Mouse (Mus musculus): ENCODE measurements around the gene Olfr313. TPM values are rescaled to one million over a fixed set of nuclear protein-coding genes. Genes with fewer than 3 reads are reported as not detected.
"Not testable (repeated sequence)": the region's sequence is repeated elsewhere in the genome, so short reads cannot be mapped to it uniquely, and the experiment has no call there.

The Olfr313 gene
- polyA plus RNA-seq (2012; rRNA removed), result not detected in 2 replicates

DNA sequence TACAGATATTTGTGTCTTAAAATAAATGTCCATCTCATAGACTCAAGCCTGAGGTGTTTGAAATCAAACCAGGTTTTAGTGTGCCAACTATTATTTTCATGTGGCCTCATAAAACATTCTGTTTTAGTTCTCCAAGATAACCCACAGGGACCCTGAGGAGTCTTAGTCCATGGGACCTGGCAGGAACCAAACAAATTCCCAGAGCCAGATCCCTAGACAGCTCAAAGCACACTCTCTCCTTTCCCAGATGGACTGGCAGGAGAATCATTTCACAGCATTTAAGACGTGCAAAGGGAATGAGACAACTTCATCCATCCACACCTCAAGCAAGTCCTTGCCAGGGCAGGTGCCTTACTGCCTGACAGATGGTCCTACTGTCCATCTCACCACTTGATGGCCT lies at the start of gene Olfr313:
Gene Olfr313 (plus strand): TSS at position 301 of the 400 bp plus-strand sequence.
- not testable (repeated sequence) for DNase-seq (ENCODE audit: low read depth, low spot score)
- WGBS, result 40% methylated on average over 1 of the region's 1 CpGs

DNA sequence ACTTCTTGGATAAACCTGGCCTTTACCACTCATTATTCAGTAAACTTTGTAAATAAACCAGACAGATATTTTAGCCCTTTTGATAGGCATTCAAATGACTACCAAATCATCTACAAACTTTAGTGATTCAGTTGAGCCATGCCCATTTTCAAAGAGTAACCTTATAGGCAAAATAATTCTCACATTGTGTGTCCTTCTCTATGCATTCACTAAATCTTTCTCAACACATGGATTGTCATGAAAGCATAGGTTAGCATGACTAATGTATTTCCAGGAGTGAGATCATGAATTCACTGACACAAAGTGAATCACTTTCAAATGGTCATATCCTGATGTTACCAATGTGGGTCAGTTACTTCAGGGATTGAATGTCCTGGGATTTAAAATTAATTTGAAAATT lies 41.9 kb upstream of the Olfr313 start, which contains the start of gene Olfr315:
Gene Olfr315 (plus strand): TSS at position 301 of the 400 bp plus-strand sequence.
- DNase-seq (ENCODE audit: low read depth, low spot score), result no peak

DNA sequence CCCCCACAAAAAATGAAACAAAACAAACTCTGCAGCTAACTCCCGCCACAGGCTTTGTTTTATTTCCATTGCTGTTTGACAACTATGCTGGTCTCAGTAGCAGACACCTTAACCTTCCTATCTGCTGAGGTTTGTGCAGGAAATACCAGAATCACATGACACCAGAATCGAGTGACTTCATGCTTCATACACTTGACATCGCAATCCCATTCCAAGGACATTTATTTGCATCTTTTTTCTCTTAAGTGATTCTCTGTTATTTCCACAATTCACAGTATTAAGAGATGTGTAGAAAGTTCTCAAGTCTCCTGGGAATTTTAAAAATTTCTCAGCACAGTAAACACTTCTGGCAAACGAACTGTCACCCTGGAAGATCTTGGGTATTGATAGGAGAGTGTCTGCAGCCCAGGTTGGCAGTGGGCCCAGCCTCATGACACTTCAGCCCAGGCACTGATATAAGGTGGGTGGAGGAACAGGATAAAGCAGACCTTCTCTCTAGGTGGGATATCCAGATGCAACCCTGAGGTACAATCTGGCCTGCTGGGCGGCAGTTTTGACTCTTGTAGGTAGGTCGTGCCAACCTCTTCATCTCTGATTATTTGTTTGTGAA lies 32.2 kb upstream of the Olfr313 start, which contains the start of gene Olfr314:
Gene Olfr314 (plus strand): TSS at position 473 of the 610 bp plus-strand sequence.
- 58% methylated on average over 6 of the region's 6 CpGs for WGBS
- no peak for DNase-seq (ENCODE audit: low read depth, low spot score)

DNA sequence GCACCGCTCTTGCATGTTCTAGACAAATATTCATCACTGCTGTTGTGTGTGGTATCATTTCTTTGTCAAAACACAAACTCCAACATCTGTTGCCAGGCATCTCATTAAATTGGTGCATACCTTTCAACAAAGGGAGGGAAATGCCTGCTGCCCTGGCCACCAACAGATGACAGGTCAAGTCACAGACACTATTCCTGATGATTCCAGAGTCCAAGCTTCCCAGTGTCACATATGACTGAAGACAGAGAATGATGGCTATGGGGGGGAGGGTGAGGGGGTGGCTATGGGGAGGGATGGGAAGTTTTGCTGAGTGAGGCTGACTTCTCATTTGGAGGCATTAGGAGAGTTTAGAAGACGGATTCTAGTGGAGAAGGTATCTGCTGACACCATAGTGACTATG lies 30.6 kb upstream of the Olfr313 start:
- no peak for DNase-seq (ENCODE audit: low read depth, low spot score)

DNA sequence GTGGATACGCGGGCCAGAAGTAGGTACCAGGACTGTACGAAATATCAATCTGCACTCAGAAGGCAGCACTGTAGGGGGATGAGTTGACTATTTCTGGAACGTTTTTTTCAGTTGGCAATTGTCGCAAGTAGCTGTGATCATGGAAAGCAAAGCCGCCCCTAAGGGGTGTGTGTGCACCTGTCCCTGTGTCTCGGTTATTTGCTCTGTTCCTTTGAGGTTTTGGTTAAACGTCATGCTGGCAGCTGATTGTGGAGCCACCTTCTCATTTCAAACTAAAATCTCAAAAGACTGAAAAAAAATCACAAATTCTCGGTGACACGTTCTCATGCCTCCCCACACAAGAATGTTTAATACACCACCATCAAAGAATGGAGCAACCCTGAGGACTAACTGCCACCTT lies 27.1 kb upstream of the Olfr313 start:
- DNase-seq (ENCODE audit: low read depth, low spot score), result no peak
- 79% methylated on average over 10 of the region's 10 CpGs for WGBS

More for the DNA sequence above, 30.6 kb upstream of the Olfr313 start:
- 83% methylated on average over 2 of the region's 2 CpGs for WGBS

DNA sequence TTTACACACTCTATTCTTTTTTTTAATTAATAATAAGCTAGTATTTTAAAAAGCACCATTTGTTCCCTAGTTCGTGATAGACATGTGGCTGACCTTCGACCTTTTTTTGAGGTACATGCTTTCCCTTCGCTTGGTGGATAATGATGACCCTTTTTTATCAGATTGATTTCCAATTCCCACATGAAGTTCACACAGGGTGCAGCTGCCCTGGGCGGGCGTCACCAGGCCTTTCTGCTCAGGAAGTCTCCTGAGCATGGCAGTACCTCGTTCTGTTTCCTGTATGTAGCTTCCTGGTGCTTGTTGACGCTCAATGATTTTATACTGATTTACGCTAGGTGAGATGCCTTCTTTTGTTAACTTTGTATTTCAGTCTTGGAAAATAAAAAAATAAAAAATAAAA lies 26.5 kb upstream of the Olfr313 start:
- WGBS, result 65% methylated on average over 8 of the region's 8 CpGs
- DNase-seq (ENCODE audit: low read depth, low spot score), result no peak

DNA sequence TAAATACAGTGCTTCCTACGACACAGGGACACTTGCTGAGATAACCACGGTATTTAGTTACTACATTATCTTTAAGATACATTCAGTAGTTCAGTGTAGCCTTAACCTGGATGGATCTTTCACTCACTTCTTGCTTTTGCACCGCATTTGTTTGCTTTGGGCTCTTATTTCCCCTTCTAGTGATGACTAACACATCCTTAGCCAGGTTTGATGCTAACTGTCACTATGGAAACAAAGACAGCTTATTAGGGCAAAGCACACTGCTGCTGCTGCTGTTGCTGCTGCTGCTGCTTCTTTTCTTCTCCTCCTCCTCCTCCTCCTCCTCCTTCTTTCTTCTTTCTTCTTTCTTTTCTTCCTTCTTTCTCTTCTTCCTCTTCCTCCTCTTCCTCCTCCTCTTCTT lies 25.3 kb upstream of the Olfr313 start:
- WGBS, result 16% methylated on average over 3 of the region's 3 CpGs
- no peak for DNase-seq (ENCODE audit: low read depth, low spot score)

DNA sequence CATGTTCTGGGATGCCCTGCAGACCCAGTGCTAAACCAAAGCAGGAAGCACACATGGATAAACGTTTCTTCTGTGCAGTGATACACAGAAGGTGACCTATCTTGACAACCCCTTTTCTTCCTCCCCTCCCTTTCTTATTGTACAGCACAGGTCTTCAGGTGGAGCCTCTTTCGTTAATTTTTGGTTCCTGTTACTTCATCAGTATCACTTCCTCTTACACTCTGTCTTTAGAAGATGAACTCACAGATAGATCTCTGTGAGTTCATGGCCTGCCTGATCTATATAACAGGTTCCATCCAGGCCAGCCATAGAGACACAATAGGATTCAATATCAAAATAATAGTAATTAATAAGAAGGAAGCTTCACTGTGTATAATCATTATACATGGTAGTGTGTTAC lies 24.7 kb upstream of the Olfr313 start:
- DNase-seq (ENCODE audit: low read depth, low spot score), result no peak
- 34% methylated on average over 2 of the region's 2 CpGs for WGBS

DNA sequence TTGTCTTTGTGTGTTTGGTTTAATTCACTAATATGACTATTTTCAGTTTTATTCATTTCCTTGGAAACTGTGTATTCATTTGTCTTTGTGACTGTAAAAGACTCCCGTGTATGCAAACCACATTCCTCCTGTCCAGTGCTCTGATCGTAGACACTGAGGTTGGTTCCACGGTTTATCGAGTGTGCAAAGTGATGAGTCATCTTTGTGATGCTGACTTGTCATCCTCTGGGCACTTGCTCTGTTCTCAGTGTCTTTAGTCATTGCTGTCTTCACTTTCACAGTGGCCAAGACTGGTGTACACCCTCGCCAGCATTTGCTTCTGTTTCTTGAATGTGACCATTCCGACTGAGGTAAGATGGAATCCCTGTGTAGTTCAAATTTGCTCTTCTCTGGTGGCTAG lies 24.2 kb upstream of the Olfr313 start:
- DNase-seq (ENCODE audit: low read depth, low spot score), result no peak
- WGBS, result 62% methylated on average over 6 of the region's 6 CpGs

DNA sequence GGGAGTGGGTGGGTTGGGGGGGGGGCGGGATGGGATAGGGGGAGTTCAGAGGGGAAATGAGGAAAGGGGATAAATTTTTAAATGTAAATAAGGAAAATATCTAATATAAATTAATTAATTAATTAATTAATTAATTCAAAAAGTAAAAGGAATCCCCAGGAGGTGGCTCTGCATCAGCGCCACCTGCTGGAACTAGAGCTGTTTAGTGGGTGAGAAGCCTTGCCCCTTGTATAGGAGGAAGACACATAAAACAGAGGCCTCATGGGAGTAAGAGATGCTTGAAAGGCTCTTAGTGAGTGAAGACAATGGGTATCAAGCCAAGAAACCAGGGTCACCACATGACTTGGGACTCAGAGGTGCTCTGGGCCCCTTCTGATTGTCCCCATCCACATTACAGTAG lies 18.9 kb upstream of the Olfr313 start:
- 86% methylated on average over 2 of the region's 2 CpGs for WGBS
- no peak for DNase-seq (ENCODE audit: low read depth, low spot score)

DNA sequence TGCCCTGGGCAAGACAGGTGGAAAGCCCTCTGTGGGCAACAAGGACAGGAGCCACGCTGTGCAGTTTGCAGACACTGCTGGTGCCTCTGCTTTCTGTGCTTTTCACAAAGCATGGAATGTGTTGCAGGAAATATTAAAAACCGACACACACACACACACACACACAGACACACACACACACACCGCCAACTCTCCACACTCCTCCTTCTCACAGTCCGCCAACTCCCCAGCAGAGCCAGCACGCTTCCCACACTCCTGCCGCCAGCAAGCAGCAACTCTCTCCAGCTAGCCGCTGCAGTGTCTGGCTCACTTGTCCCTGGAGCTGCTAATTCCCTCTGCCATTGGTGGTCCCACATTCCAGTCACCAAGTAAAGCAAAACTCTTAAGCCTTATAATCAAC lies 17.9 kb upstream of the Olfr313 start:
- WGBS, result 68% methylated on average over 7 of the region's 7 CpGs

DNA sequence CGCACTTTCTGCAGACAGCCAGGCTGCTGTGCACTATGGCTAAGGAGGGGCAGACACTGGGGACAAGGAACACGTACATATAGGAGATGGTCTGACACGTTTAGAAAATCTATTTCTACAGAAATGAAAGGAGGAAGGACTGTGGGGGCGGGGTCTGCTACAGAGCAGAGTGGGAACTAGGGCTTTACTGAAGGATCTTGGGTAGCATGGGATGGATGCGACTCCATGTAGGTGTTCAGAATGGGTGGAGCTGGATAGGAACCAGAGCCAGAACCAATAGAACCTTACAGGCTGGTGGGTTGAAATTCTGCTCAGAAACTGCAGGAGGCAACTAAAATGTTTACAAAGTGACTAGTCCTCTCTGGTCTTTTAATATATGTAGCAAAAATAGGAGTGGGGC lies 15.1 kb upstream of the Olfr313 start:
- DNase-seq (ENCODE audit: low read depth, low spot score), result no peak
- 67% methylated on average over 5 of the region's 5 CpGs for WGBS

More for the DNA sequence above, 17.9 kb upstream of the Olfr313 start:
- DNase-seq (ENCODE audit: low read depth, low spot score), result no peak

DNA sequence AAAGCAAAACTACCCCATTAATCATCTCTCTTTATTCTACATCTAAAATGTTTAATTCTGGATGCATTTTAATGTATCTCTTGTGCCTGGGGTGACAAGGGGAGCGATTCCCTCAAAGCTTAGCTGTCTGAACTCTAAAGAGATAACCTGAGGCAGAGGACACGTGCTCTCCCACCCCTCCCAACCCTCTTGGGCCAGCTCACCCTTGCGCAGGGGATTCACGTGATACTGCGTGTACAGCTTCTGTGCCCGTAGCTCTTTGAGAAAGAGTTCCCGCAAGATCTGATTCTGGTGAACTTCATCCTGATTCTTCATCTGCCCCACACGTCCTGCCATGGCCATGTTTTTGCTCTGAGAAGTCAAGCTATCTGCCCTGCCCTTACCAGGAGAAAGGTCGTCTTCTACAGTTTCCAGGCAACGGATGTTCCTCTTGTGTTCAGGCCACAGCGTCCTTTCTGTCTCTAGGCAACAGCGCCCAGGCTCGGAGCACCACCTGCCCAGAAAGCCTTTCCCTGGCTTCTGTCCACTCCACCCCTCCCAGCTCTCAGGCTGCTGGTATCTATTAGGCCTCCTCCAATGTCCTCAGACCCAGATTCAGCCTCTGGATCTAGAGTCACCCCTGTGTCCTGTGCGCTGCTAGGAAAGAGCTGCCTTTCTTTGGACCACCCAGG lies 13.1 kb upstream of the Olfr313 start, which contains the start of gene Fam183b:
Gene Fam183b (minus strand): TSS at position 403 of the 671 bp plus-strand sequence.
- 17% methylated on average over 14 of the region's 14 CpGs for WGBS
- DNase-seq (ENCODE audit: low read depth, low spot score), result peak; percentile 8

DNA sequence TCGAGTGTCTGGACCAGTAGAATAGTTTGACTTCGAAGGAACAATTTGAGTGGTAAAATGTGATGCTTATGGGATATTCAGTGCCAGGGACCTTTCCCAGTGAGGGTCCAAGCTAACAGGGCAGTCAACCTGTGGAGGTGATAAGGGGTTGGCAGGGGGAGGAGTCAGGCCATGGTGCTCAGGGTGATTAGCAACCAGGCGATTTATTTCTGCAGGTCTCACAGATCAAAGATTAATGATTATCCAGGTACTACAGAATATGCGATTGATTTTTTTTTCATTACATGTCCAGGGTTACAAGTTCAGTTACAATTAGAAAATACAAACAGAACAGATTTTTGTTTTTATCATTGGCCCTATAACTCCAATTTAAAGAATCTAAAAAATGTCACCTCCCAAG lies 10.9 kb upstream of the Olfr313 start:
- WGBS, result 18% methylated on average over 4 of the region's 4 CpGs
- DNase-seq (ENCODE audit: low read depth, low spot score), result no peak

DNA sequence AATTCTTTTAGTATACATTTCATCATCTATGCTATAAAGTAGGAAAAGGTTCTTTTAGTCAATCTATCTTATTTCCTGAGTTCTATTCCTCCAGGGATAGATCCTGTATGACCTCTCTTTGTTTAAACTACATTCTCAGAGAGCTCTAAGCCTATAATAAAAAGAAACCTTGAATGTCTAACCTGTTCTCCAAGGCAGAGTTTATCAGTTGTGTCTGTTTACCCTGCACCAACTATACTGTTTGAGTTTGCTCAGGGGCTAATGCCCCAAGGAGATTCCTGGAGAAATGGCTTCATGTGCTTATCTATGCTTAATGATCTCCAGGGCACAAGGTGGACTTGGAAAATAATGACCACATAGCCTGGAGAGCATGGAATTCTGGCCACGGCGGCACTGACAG lies 10.4 kb upstream of the Olfr313 start:
- DNase-seq (ENCODE audit: low read depth, low spot score), result no peak
- WGBS, result 21% methylated on average over 2 of the region's 2 CpGs

DNA sequence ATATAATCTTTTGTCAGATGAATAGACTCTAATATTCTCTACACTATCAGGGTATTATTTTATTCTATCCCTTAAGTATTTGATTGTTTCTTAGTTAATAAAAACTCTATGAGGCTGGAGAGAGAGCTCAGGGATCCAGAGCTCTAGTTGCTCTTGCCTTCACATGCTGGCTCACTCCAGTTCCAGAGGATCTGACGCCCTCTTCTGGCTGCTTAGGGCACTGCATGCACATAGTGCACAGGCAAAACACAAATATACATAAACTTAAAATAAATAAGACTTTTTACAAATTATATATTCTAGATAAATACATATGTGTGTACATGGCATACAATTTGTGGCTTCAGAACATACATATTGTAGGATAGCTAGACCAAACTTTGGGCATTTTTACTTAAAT lies 2.8 kb upstream of the Olfr313 start:
- 10% methylated on average over 1 of the region's 1 CpGs for WGBS
- no peak for DNase-seq (ENCODE audit: low read depth, low spot score)

DNA sequence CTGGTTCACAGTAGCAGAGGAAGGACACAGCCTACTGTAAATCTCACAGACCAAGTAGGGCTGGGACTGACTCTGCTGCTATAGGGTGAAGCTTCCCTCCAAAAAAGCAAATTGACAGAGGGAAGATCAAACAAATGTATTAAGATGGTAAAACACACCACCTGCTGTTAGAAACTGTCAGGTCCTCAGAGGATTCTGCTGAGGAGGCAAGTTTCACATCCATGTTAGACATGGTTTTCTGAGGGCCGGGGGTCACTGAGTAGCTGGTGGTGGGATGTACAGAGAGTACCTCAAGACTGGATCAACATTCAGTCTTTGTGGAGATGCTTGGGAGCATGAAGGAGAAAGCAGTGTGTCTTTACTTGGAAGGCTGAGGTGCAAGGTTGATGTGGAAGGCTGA lies 876 bp downstream of the Olfr313 start:
- DNase-seq (ENCODE audit: low read depth, low spot score), result no peak
- 70% methylated on average over 1 of the region's 1 CpGs for WGBS

DNA sequence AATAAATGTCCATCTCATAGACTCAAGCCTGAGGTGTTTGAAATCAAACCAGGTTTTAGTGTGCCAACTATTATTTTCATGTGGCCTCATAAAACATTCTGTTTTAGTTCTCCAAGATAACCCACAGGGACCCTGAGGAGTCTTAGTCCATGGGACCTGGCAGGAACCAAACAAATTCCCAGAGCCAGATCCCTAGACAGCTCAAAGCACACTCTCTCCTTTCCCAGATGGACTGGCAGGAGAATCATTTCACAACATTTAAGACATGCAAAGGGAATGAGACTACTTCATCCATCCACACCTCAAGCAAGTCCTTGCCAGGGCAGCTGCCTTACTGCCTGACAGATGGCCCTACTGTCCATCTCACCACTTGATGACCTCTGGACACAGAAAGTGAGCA lies 14.1 kb downstream of the Olfr313 start, which contains the start of gene Olfr312:
Gene Olfr312 (plus strand): TSS at position 301 of the 400 bp plus-strand sequence.
- not testable (repeated sequence) for DNase-seq (ENCODE audit: low read depth, low spot score)

DNA sequence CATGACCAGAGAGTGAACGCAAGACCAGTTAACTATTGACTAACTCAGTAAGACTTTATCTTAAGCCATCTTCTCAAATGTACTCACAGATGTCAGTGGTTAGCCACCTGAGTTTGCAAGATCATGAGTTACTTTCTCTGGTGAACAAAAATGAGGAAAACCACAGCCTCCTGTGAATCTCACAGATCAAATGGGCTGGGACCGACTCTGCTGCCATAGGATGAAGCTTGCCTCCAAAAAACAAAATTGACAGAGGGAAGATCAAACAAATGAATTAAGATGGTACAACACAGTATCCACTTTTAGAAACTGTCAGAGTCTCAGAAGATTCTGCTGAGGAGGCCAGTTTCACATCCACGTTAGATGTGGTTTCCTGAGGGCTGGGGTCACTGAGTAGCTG lies 15.0 kb downstream of the Olfr313 start:
- DNase-seq (ENCODE audit: low read depth, low spot score), result no peak
- 76% methylated on average over 3 of the region's 3 CpGs for WGBS

DNA sequence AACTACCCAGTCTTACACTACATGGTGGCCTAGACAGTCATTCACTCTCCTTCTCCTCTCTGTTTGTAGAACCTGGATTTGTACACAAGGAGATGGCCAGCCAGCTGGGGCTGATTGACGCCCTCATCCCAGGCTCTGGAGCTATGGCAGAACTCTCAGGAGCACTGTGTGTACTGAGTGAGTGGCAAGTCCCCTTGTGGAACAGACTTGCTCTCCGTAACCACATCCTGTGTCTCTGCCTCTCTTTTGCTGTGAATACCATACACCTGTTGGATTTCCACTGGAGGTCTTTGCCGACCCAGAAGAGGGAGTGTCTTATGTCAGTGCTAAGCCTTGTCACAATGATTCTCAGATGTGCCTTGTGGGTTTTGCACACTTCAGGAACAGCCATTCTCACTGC lies 17.7 kb downstream of the Olfr313 start:
- 61% methylated on average over 3 of the region's 3 CpGs for WGBS
- not testable (repeated sequence) for DNase-seq (ENCODE audit: low read depth, low spot score)

DNA sequence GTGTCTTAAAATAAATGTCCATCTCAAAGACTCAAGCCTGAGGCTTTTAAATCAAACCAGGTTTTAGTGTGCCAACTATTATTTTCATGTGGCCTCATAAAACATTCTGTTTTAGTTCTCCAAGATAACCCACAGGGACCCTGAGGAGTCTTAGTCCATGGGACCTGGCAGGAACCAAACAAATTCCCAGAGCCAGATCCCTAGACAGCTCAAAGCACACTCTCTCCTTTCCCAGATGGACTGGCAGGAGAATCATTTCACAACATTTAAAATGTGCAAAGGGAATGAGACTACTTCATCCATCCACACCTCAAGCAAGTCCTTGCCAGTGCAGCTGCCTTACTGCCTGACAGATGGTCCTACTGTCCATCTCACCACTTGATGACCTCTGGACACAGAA lies 24.2 kb downstream of the Olfr313 start, which contains the start of gene Olfr311:
Gene Olfr311 (plus strand): TSS at position 301 of the 400 bp plus-strand sequence.
- DNase-seq (ENCODE audit: low read depth, low spot score), result not testable (repeated sequence)

Measured in large intestine, adult 2 months (tissue).